Mouse (Mus musculus): ENCODE results near the gene Il1rapl1.

Gene Il1rapl1

DNA sequence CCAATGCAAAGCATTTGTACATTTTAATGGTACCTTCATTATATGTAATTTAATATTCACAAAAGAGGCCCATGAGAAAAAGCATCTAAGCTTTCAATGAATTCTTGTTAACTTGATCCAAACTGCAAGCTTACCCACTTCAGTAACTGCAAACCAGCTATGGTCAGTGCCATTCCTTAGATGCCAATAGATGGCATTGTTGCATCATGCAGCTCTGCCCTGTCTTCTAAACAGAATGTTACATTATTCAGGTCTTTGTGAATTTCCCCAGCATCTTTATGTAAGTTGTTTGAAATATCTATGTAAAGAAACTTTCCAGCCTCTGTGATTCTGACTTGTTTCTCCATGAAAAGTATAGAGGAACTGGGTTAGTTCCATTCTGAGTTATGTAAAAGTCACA is 514.5 kb downstream of the Il1rapl1 start:
- DNase-seq, result no peak

DNA sequence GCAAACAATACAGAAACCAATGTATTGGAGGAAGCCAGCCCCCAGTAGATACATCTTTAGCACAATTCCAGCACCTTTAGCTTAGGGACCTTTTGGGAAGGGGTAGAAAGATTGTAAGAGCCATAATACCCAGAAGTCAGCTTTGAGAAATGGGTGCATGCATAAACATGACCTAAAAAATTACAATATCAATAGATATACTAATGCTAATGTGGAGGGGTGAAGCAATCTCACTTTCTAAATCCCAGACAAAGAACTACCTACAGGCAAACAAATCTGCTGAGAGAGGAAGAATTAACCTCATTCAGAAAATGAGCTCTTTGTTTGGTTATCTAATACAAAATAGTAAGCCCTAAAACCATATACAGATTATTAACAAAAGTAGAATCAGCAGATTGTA is 607.4 kb downstream of the Il1rapl1 start:
- no peak for DNase-seq

DNA sequence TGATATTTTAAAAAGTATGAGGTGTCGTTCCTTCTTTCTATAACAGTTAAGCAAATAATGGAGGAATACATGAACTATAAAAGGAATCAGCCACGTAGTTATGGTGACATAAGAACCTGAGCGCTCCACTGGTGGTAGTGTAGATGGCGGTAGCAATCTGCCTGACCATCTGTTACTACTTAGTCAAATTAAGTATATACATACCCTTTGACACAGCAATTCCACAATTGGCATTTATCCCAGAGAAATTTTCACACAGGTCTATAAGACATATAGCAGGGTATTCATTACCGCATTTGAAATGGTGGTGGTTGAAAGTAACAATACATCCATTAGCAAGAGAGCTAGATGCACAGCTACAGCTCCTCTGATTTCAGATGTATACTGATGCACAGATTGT is 612.8 kb downstream of the Il1rapl1 start:
- no peak for DNase-seq

GRCm38 (mm10) chrX:87483416-87483815 is 632.0 kb downstream of the Il1rapl1 start:
- DNase-seq, result no peak

- DNase-seq, result peak; percentile 46 to 70
These were observed 877.3 kb downstream of the Il1rapl1 start for GRCm38 (mm10) chrX:87238191-87238590.

- DNase-seq, result no peak
These were observed 890.2 kb downstream of the Il1rapl1 start for GRCm38 (mm10) chrX:87225280-87225679.

GRCm38 (mm10) chrX:87002296-87002695 is 1113.1 kb downstream of the Il1rapl1 start:
- DNase-seq, result no peak

DNA sequence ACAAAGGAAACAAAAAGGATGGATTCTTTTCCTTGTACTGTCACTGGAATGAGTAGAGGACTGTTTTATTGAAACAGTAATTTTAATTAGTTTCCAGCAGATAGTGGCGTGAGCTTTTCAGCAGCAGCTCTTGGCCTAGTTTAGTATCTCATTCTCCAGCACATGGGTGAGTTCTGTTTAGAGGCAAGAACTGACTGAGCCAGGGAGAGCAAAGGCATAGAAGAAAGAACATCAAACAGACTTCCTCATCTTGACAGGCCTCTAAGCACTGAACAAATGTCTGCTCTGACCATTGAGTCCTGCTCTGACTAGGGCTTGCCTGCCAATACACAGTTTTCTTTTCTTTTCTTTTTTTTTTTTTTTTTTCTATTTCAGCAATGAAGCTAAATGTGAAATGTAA is 1160.3 kb downstream of the Il1rapl1 start:
- no peak for DNase-seq

- DNase-seq, result no peak
These were observed 1160.8 kb downstream of the Il1rapl1 start for GRCm38 (mm10) chrX:86954614-86955013.

DNA sequence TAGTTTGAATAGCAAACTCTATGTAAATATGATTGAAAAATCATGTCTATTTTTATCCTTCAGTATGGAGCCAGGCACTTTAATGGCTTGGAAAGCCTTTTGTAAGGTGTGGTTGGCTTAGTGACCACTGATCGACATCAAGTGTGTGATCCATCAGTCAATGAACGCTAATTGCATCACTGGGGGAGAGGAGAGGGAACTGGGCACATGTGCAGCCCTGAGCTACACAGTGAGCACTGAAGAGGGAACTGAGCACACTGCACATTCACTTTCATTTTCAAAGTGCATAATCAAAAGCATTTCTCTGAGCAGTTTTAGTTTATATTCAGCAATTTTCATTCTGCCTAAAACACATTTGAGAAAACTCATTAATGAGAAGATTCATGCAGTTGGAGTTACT is 1164.5 kb downstream of the Il1rapl1 start:
- no peak for DNase-seq

DNA sequence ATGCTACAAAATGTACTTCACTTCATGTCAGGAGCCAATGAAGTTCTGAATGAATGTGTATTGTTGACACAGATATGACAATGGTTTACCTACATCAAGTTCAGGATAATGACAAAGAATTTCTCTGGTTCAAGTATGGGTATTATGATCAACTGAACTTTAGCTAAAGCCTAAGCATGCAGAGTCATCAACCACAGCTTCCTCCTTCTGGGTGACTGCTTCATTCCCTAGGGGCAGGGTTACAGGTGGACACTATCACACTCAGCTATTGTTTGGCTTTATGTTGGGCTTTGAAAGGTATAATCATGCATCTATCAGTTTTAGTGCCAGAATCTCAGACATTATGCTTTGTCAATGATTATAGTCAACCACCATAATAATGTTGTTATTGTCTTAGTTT is 1166.3 kb downstream of the Il1rapl1 start:
- DNase-seq, result no peak

GRCm38 (mm10) chrX:86854835-86855234 is 1260.6 kb downstream of the Il1rapl1 start:
- no peak for DNase-seq

GRCm38 (mm10) chrX:86808218-86808617 is 1307.2 kb downstream of the Il1rapl1 start:
- no peak for DNase-seq

DNA sequence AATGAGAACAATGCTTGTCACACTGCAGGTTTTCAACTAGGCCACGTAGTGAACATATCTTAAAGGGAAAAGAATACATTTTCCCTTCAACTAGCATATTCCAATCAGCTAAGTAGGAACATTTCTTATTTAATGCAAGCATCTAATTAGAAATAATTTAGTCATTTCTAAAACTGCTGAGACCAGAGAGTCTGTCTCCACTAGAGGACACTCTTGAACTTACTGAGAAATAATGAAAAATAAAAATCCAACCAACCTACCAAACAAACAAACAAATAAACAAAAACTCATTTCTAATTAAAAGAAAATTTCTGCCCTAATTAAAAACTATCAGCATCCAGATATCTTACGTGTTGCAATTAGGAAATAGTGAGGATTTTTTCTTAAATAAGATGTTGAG is 1312.7 kb downstream of the Il1rapl1 start:
- no peak for DNase-seq

DNA sequence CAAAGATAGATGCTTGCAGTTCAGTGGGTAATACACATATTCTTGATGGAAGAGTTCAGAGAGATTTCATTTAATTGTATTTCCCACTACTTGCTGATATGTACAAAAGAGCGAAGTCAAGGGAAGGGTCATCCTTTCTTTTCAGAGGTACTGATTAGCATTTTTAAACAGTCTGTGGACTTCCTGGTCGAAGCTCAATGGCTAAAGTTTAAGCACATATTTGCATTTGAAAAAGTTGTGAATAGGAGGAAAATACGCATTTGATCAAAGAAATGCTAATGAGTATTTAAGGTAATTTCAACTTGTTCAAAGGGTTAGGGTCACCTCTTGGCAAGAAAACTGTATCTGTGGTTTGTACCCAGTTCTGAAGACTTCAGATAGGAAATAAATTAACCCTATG is 1386.6 kb downstream of the Il1rapl1 start:
- DNase-seq, result no peak

All from spleen, adult 18-20 months (tissue).